Mouse (Mus musculus) liver, postnatal 0 days (tissue): ENCODE measurements at regions not wholly inside any gene's neighbourhood (a gene's known extent, or its start where the extent isn't known, plus 50 kb on each side); places are given as distances from the start of the nearest gene placed in this dataset.

Experiments used
- CTCF ChIP-seq: sonication (generic); IDR thresholded peaks from 2 replicates; pipeline ENCODE4 v1.5.1; 2016; ENCODE audit warnings: antibody characterized with exemption, low read depth
- EP300 ChIP-seq: IDR thresholded peaks from 2 replicates; pipeline ENCODE4 v1.6.1; 2016; ENCODE audit warnings: antibody characterized with exemption, low read depth, mild to moderate bottlenecking

- TF ChIP-seq CTCF (no peak), EP300 (no peak)
These were observed 105.9 kb upstream of the Clint1 start for GRCm38 (mm10) chr11:45745941-45746340.
